Mouse (Mus musculus) hindbrain, embryonic 16.5 days (tissue): ENCODE measurements at regions not wholly inside any gene's neighbourhood (a gene's known extent, or its start where the extent isn't known, plus 50 kb on each side); places are given as distances from the start of the nearest gene placed in this dataset.
A peak's percentile ranks its signal among the peaks of the same experiment; 100 is the strongest.

Experiments used
- ATAC-seq: fragments of 200-750 bp; cut with Nextera tagmentation; 2 replicates; pipeline ENCODE4 v1.8.0; 2017; ENCODE audit warnings: moderate TSS enrichment, moderate library complexity
- H3K27ac ChIP-seq: fragments of 300-500 bp; sonication (generic); 2 replicates; pipeline ENCODE4 v1.5.1; 2014; ENCODE audit warnings: low read depth, mild to moderate bottlenecking, control low read depth, low read length, moderate library complexity
- H3K27me3 ChIP-seq: fragments of 300-500 bp; sonication (generic); replicated peaks from 2 replicates; pipeline ENCODE4 v1.6.1; 2014; ENCODE audit warnings: low read length; ENCODE audit not compliant: control insufficient read depth, insufficient read depth
- H3K36me3 ChIP-seq: fragments of 300-500 bp; sonication (generic); 2 replicates; pipeline ENCODE4 v1.6.1; 2014; ENCODE audit warnings: mild to moderate bottlenecking, low read length, moderate library complexity, mixed read lengths; ENCODE audit not compliant: control insufficient read depth, insufficient read depth
- H3K4me1 ChIP-seq: fragments of 300-500 bp; sonication (generic); 2 replicates; pipeline ENCODE4 v1.6.1; 2014; ENCODE audit warnings: low read depth, low read length; ENCODE audit not compliant: control insufficient read depth, insufficient read depth
- H3K4me2 ChIP-seq: fragments of 300-500 bp; sonication (generic); 2 replicates; pipeline ENCODE4 v1.6.1; 2014; ENCODE audit warnings: mild to moderate bottlenecking, low read length, control low read depth, moderate library complexity
- H3K4me3 ChIP-seq: fragments of 300-500 bp; sonication (generic); 2 replicates; pipeline ENCODE4 v1.5.1; 2014; ENCODE audit warnings: mild to moderate bottlenecking, low read length, control low read depth, moderate library complexity
- H3K9ac ChIP-seq: fragments of 300-500 bp; sonication (generic); 2 replicates; pipeline ENCODE4 v1.6.1; 2014; ENCODE audit warnings: low read depth, mild to moderate bottlenecking, control low read depth, low read length, moderate library complexity
- H3K9me3 ChIP-seq: fragments of 300-500 bp; sonication (generic); 2 replicates; pipeline ENCODE4 v1.6.1; 2014; ENCODE audit warnings: mild to moderate bottlenecking, low read length, moderate library complexity; ENCODE audit not compliant: control insufficient read depth
- WGBS: fragments of 180-500 bp; shearing (Covaris S2); extraction: QIAGEN DNeasy Blood & Tissue Kit; methylation state at CpG from one replicate; pipeline ENCODE4 v1.1.7; 2014; 5-methylcytosine and 5-hydroxymethylcytosine counted together

GRCm38 (mm10) chr4:97093576-97093975, 89.4 kb downstream of the Gm10192 start:
- Histone ChIP-seq H3K9ac (no peak overlapping the region), H3K4me2 (no peak overlapping the region), H3K9me3 (no peaks in the 10 kb centered on the region), H3K4me3 (no peak overlapping the region), H3K27ac (no peak overlapping the region), H3K36me3 (no peaks in the 10 kb centered on the region), H3K4me1 (no peaks in the 10 kb centered on the region), H3K27me3 (no peaks in the 10 kb centered on the region)
- 74% methylated on average over 3 of the region's 3 CpGs for WGBS
- ATAC-seq: no peak

GRCm38 (mm10) chr4:97050735-97051134, 132.2 kb downstream of the Gm10192 start:
- no peak overlapping the region for H3K9ac ChIP-seq
- no peak overlapping the region for H3K4me3 ChIP-seq
- no peaks in the 10 kb centered on the region for H3K36me3 ChIP-seq
- no peak overlapping the region for H3K27ac ChIP-seq
- H3K9me3 ChIP-seq: peaks cover 2% of the 10 kb centered on the region; the same call in 1 of the 2 replicates
- 76% methylated on average over 6 of the region's 6 CpGs for WGBS
- H3K4me1 ChIP-seq: no peaks in the 10 kb centered on the region
- H3K27me3 ChIP-seq: no peaks in the 10 kb centered on the region
- ATAC-seq: no peak
- no peak overlapping the region for H3K4me2 ChIP-seq

- ATAC-seq: no peak
Observed at GRCm38 (mm10) chr4:97049045-97049674, 133.8 kb downstream of the Gm10192 start.

GRCm38 (mm10) chr4:97037693-97038348, 145.1 kb downstream of the Gm10192 start:
- no peaks in the 10 kb centered on the region for H3K4me1 ChIP-seq
- no peak overlapping the region for H3K9ac ChIP-seq
- H3K36me3 ChIP-seq: no peaks in the 10 kb centered on the region
- H3K27me3 ChIP-seq: no peaks in the 10 kb centered on the region
- H3K27ac ChIP-seq: no peak overlapping the region
- no peak overlapping the region for H3K4me3 ChIP-seq
- WGBS: 42% methylated on average over 2 of the region's 2 CpGs
- no peaks in the 10 kb centered on the region for H3K9me3 ChIP-seq
- peak; percentile 79 for ATAC-seq
- H3K4me2 ChIP-seq: no peak overlapping the region

More at GRCm38 (mm10) chr4:97049045-97049674, 133.8 kb downstream of the Gm10192 start:
- WGBS: 53% methylated on average over 4 of the region's 4 CpGs
- H3K4me2 ChIP-seq: no peak overlapping the region
- H3K9ac ChIP-seq: no peak overlapping the region
- no peaks in the 10 kb centered on the region for H3K27me3 ChIP-seq
- H3K4me3 ChIP-seq: no peak overlapping the region
- peaks cover 2% of the 10 kb centered on the region; the same call in 1 of the 2 replicates for H3K9me3 ChIP-seq
- no peaks in the 10 kb centered on the region for H3K36me3 ChIP-seq
- no peaks in the 10 kb centered on the region for H3K4me1 ChIP-seq
- H3K27ac ChIP-seq: no peak overlapping the region

DNA sequence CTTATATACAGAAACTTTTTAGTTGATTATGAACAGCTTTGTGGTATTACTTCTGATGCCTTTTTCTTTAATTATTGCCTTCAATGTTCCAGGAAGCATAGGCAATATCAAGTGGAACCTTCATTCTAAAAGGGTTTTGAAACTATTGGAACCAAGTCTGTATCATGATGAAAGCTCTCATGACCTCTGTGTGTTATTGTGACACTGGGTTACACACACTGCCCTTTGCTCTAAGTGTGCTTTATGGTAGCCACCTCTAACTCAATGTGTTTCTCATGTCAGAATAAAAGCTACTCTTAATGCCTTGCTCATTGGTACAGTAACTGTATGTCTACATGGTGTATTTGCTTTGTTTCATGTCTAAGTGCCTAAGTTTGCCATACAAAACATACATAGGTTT, 154.0 kb downstream of the Gm10192 start:
- no peak overlapping the region for H3K9ac ChIP-seq
- no peaks in the 10 kb centered on the region for H3K36me3 ChIP-seq
- H3K9me3 ChIP-seq: no peaks in the 10 kb centered on the region
- no peaks in the 10 kb centered on the region for H3K27me3 ChIP-seq
- H3K4me1 ChIP-seq: no peaks in the 10 kb centered on the region
- H3K4me3 ChIP-seq: no peak overlapping the region
- H3K4me2 ChIP-seq: no peak overlapping the region
- no peak overlapping the region for H3K27ac ChIP-seq
- ATAC-seq: no peak

- Histone ChIP-seq H3K4me2 (no peak overlapping the region), H3K4me1 (no peaks in the 10 kb centered on the region), H3K27ac (no peak overlapping the region), H3K36me3 (no peaks in the 10 kb centered on the region), H3K9ac (no peak overlapping the region), H3K9me3 (no peaks in the 10 kb centered on the region), H3K27me3 (no peaks in the 10 kb centered on the region), H3K4me3 (no peak overlapping the region)
- 80% methylated on average over 4 of the region's 4 CpGs for WGBS
- no peak for ATAC-seq
Observed at GRCm38 (mm10) chr4:97025446-97026040, 157.4 kb downstream of the Gm10192 start.

- no peak overlapping the region for H3K27ac ChIP-seq
- ATAC-seq: no peak
- no peaks in the 10 kb centered on the region for H3K27me3 ChIP-seq
- no peak overlapping the region for H3K4me2 ChIP-seq
- no peaks in the 10 kb centered on the region for H3K9me3 ChIP-seq
- no peaks in the 10 kb centered on the region for H3K36me3 ChIP-seq
- no peaks in the 10 kb centered on the region for H3K4me1 ChIP-seq
- no peak overlapping the region for H3K4me3 ChIP-seq
- no peak overlapping the region for H3K9ac ChIP-seq
Observed at GRCm38 (mm10) chr4:97001321-97001720, 181.6 kb downstream of the Gm10192 start.

DNA sequence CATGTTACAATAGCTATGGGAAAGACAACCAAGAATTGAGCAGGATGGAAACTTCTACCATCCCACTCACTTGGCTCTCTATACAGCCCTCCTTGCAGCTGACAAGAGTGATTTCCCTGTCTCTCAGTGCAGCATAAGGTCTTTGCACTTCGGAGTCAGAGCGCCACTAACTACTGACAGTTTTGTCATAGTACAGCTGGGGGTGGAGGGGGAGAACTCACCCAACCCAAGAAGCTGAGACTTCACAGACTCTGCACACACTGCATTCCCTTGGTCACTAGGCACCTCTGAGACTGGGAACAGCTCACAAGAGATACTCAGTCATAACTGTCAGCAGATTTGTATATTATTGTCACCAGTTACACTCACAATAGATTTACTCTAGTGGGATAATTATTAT, 195.3 kb upstream of the Gm12695 start:
- Histone ChIP-seq H3K4me1 (no peaks in the 10 kb centered on the region), H3K36me3 (no peaks in the 10 kb centered on the region), H3K27ac (no peak overlapping the region), H3K4me3 (no peak overlapping the region), H3K4me2 (no peak overlapping the region), H3K9me3 (no peaks in the 10 kb centered on the region), H3K27me3 (no peaks in the 10 kb centered on the region), H3K9ac (no peak overlapping the region)
- WGBS: 68% methylated on average over 2 of the region's 2 CpGs
- ATAC-seq: no peak

DNA sequence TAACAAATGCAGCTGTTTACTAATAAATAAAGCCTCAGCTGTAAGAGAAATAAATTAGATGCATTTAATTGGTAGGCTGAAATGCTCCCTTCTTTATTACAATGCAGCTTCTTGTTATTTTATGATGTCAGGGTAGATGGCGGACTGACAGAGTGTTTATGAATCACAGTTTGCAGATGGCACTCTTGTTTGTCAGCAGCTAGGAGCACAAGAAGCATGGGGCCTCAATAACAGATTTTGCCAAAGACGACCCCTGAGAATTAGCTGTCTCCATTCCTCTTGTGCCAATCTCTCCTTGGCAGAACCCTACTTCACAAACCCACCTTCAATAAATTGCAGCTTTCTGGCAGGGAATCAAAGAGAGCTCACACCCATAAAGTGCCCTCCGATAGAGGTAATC, 194.9 kb upstream of the Gm12695 start:
- 70% methylated on average over 3 of the region's 3 CpGs for WGBS
- ATAC-seq: no peak
- Histone ChIP-seq H3K36me3 (no peaks in the 10 kb centered on the region), H3K9me3 (no peaks in the 10 kb centered on the region), H3K4me1 (no peaks in the 10 kb centered on the region), H3K27me3 (no peaks in the 10 kb centered on the region), H3K9ac (no peak overlapping the region), H3K4me3 (no peak overlapping the region), H3K27ac (no peak overlapping the region), H3K4me2 (no peak overlapping the region)
